Mouse (Mus musculus) kidney, postnatal 14 days (tissue): Measurements from ENCODE around the gene Sgsm1.

ENCODE experiments used
- DNase-seq: peaks from one replicate; pipeline ENCODE4 v3.0.0; 2022; ENCODE audit warnings: mixed read lengths

Sgsm1 gene

DNA sequence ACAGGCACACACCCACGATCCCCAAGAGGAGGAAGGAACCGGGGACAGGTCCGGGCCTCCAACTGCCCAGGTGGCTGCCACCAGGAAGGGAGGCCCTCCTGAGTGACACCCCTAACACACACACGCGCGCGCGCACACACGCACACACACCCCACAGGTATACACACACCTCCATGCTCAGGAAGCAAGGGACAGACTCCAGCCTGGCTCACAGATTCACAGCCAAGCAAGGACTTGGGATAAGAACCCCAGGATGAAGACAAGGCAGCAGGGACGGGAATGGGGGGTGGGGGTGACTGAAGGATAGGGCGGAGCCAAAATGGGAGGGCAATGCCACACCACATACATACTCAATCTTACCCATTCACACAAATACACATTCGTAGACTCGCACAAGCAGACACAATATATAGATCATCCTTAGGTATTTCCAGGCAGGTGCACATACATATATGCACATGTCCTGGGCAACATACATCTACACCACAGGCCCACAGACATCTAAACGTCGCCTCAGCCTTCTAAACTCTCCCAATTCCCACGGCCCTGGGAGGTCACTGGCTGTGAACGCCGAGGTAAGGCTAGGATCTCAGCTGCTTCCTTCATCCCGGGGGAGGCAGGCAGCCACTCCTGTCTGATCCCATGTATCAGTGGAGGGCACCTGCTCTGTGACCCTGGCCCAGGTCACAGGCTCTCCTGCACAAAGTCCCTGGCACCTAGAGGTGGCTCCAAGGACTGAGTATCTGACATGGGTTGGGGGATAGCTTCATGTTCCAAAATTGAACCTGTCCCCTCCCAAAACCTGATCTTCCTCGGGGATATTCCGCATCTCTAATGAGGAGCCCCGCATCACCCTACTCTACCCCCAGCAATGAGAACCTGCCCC is 852 bp downstream of the Sgsm1 start:
- no peak for DNase-seq

DNA sequence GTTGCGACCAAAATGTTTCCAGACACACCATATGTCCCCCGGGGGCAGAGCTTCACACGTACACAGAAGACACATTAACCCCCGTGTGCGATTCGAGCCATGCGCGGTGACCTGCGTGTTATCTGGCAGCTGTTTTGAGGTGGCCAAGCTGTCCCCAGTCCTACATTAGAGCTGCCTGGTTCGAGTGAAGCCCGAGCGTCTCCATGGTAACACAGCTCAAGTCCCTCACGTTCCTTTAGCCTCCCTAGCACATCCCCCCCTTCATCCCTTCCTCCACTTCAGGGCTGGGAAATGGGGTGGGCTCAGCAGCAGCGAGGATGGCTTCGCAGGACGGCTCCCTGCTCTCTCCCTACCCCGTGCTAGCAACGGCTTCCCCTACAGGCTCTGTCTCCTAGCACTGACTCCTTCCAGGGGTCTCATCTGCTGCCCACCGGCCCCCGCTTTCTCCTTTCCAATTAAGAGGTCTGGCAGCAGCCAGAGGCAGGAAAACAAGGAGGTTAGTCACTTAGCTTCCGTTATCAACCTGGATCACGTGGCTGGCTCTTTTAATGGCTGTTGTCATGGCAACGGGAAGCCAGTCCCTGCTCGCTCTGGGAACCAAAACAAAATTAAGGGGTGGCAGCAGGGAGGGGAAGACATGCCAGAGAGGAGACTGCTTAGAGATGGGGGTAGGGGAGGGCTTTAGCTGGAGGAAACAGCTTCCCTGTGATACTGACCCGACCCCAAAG is 3.7 kb downstream of the Sgsm1 start:
- DNase-seq, result peak; percentile 56

DNA sequence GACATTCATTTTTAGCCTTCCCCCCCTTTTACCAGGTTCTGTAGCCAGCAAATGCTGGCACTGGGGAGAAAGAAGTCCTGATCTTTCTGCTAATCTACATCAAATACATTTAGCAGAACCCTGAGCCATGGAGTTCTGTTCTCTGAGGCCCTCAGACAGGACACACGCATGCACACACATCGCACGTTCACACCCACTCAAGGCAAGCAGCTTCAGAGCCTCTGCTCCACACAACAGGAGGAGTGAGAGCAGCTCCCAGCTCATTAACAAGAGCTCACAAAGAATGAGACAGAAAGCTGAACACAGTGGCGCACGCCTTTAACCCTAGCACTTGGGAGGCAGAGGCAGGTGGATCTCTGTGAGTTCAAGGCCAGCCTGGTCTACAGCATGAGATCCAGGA is 6.1 kb downstream of the Sgsm1 start:
- DNase-seq, result no peak

DNA sequence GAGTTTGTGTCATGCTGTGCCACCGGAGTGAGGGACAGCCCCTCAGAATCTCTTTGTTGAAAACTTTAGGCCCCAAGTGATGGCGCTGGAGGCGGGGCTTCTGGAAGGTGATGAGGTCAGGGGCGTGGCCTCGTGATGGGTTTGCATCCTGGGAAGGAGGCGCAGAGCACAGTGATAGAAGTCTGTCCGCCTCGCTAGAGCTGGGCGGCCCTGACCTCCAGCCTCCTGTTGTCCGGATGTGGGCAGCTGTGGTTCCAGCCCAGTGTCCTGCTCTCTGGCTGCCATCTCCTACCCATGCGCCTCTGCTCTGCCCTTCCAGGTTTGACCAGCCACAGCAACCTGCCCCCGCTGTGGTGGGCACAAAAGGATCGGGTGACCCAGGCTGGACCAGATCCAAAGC is 8.7 kb downstream of the Sgsm1 start:
- DNase-seq, result no peak

DNA sequence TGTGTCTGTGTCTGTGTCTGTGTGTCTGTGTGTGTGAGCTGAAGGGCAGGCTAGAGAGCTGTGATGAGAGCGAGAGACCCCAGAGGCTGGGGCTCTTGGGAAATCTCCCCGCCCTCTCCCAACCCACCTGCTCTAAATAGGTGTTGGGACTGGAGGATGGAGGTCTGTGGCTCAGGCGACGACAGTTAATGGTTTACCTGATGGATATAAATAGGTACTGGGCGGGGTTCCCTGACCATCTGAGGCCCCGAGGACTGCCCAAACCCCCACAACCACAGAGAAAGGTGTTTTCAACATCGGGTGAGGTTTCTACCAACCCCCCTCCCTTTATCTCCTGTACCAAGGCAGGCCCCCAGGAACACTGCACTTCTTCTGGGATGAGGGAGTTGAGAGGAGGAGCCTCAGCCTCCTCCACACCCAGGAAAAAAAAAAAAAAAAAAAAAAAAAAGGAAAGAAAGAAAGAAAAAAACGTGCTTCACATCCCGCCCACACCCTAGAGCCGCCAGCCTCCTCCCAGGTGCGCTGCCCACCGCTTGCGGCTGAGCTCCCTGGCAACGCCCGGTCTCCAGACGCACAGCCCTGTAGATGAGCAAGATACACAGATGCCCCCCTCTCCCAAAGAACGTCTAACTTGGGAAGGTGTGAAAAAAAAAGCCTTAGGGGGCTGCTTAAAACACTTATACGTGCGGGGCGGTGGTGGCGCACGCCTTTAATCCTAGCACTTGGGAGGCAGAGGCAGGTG is 10.3 kb downstream of the Sgsm1 start:
- DNase-seq, result no peak

DNA sequence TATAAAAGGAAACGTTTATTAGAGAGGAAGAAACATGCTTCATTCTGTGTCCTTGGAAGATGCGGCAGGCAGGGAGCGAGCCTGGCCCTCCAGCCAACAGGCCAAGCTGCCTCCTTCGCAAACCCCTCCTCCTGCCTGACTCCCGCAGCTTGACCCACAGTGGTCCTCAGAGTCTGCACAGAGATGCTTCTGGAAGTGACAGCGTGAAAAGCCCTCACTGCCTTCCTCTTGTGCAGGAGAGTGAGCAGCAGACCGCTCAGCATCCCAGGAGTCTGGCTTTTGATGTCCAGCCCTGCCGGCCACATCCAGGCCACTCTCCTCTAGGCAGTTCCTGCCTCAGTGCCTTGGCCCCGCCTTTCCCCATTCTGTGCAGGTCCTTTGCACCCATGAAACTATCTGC is 11.2 kb downstream of the Sgsm1 start:
- no peak for DNase-seq

DNA sequence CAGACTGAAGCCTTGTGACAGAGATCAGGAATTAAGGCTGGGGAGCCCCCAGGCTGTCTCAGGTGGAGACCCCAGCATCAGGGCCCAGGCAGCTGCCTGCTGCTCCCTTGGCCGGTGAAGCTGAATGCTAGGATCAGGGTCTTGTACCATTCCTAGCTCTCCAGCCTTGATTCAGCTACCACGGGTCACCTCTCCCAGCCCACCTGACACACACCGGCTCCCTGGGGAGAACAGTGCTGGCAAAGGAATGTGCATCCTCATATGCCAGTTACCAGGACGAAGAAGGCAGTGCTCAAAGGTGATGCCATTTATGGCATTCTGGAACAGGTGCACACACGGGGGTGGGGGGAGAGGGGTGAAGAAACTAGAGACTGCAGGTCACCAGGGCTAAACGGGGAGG is 11.8 kb downstream of the Sgsm1 start:
- no peak for DNase-seq

DNA sequence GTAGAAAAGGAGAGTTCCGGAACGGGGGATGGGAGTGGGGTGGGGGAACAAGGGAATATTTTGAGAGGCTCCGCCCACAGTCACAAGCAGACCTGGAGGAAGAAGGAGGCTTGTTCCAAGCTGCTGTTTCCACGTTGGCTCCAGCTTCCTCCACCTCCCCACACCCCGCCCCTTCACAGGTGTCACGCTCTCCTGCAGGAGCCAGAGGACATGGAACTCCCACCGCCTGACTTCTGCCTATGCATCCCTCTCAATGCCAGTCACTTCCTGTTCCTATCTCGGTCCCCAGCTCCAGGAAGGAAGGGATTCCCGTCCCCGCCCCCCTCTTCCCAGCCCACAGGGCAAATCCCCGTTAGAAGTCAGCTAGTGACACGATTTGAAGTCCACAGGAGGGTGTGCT is 12.5 kb downstream of the Sgsm1 start:
- DNase-seq, result no peak

DNA sequence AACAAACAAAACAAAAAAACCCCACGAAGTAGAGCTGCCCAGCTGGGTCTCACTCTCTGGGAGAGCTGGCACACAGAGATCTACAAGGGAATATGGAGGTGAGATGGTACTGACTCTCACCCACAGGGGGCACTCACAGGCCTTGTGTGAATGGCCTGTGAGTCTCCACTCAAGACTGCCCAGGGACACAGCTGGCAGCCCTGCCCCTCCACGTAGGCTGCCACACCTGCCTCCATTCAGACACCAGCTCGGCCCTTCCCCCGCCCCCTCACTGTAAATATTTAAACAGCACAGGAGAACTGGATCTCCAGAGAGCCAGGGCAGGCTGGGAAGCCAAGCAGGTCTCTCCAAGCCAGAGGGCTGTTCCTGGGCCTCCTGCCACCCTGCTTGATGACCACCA is 14.8 kb downstream of the Sgsm1 start:
- peak; percentile 79 for DNase-seq

DNA sequence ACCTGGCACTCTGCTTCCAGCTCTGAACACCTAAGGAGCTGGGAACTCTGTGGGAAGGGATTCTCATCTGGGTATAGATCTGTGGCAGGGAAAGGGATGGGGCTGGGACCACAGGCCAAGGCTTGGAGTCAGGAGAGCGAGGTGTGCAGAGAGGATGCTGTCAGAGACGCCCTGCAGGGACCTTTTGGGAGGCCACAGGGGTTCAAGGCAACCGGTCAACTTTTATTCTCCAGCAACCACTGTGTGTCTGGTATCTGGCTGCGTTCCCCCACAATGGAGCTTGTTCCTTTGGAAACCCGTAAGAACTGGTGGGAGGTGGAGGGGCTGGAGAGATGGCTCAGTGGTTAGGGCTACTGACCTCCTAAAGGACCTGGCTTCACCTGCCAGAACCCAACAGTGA is 16.0 kb downstream of the Sgsm1 start:
- no peak for DNase-seq

DNA sequence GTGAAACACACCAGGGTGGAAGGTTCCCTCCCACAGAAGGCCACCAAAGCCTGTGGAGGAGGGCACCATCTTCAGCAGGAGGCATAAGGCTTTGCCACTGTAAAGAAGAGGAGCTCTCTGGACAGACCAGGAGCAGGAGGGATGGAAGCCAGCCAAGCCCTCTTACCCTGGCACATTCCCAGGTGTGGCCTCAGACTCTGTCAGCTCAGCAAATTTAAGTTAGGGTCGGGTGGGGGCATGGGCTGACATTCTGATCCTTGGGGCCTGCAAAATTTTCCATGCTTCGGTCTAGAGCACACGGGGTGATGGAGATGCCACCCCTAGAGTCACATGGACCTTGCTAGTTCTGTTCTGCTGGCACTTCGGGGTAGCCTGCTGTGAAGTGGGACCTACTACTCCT is 17.1 kb downstream of the Sgsm1 start:
- DNase-seq, result no peak

DNA sequence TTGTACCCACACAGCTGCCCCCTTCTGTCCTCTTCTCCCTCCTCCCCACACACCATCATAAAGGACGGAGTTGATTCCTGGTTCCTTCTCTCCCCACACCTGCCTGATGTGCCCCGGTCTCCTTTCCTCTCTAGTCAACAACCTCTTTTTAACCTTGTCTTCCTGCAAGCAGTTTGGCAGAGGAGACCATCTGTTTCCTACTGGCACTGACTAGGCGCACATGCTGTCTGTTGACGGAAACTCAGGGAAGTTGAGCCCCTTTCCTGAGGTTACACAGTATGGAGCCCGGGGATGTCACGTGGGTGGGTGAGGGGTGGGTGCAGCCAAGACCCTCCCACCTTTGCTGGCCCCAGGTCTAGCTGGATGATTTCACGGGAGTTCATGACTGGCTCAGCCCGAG is 17.8 kb downstream of the Sgsm1 start:
- DNase-seq, result no peak

DNA sequence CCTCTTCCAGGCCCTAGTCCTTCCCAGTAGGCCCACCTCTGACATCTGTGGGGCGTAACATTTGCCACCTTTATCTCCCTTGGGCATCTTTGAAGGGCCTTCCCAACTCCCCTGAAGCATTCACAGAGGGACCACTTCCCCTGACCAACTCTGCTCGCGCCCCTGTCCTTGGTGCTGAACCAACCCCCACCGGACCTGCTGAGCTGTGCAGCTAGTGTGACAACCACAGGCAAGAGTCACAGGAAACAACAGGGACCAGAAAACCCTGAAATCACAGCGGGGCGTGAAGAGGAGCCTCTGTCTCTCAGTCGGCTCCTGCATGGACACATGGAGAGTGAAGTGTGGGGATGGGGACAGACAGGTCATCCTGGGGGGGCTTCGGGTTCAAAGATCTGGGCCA is 18.4 kb downstream of the Sgsm1 start:
- DNase-seq, result peak; percentile 41

DNA sequence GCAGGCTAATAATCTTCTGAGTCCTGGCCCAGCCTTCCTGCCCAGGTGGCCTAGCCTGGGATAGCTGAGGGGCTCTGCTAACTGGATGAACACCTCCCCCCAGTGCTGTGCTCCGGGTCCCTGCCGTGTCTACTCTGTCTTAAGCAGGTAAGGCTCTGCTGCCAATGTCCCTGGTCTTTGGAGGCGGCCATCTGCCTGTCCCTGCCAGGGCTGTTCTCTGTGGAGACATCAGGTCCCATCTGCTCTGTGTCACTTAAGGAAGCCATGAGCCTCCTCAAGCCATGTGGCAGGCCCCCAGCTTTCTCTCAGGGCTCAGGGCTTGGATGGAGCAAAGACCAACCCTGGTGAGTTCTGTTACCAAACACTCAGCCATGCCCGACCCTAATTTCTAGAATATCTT is 19.5 kb downstream of the Sgsm1 start:
- DNase-seq, result no peak

DNA sequence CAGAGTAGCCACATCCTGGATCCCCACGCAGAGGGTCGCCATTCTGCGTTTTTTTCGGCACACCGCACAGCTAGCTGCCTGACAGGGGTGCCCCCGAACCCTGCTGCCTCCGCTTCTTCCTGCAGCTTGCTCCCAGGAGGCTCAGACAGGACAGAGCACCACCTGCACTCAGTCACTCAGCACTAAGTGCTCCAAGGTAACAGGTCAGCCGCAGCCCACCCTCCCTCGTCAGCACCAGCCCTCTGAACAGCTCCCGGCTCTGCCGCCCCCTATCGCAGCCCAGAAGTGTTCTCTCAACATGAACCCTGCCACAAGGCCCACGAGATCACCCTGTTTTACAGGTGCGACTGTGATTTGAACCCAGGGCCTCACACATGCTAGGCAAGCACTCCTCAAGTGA is 20.4 kb downstream of the Sgsm1 start:
- no peak for DNase-seq

DNA sequence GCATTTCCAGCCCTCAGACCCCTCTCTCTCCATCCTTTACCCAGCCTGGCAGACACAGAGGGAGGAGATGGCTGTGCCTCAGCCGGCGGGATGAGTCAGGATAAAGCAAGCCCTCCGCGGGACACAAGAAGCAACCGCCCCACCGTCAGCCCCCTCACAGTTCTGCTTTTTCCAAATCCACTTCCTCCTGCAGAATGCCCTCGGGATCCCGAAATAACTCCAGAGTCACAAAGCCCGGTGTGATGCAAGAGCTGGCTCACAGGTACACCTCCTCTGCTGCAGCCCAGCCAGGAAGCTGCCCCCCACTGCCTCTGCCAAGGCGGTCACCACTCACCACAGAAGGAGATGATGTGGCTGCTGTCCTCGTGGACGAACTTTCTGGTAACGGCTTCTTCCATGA is 22.1 kb downstream of the Sgsm1 start:
- DNase-seq, result no peak

DNA sequence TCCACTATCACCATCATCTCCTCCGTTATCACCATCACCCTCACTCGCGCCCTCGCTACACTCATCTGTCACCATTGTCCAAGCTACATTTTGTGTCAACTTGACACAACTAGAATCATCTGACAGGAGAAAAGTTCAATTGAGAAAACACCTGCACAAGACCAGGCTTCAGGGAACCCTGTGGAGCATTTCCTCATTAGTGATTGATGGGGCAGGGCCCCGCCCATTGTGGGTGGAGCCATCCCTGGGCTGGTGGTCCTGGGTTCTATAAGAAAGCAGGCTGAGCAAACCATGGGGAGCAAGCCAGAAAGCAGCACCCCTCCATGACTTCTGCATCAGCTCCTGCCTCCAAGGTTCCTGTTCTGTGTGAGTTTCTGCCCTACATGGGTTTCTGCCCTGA is 22.8 kb downstream of the Sgsm1 start:
- no peak for DNase-seq

DNA sequence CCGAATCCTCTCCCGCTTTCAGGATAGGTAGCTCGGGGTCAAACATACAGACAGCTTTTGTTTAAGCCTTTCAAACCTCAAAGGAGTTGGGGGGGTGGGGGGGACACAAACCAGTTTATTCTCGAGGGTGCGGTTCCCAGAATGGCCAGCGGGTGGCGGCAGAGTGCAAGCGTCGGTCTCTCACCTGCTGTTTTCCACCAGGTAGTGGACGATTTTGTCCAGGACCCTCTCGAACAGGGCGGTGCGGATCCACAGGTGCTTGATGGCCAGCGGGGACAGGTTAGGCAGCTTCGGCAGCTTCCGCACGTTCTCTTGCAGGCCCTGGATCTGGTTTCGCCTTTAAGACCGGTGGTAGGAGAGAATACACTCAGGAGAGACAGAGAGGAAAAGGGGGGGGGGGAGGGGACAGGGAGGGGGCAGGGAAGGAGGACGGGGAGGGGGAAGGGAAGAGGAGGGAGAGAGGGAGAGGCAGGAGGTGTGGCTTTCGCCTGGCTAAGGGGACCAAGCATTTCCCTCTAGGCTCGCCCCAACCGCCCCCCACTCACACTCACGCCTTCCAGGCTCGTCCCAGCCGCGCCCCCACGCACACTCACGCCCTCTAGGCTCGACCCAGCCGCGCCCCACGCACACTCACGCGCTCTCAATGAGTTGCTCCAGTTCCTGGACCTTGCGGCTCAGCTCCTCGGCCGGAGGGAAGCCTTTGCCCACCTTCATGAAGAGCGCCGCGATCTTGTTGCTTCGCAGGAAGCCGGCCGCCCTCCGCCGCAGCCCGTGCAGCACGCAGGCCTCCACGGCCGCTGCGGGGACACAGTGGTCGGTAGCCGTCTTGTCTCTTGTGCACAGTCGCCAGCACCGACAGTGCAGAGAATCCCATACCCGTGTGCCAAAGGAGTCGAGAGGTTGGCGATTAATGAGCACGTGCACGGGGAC is 23.7 kb downstream of the Sgsm1 start:
- peak; percentile 68 for DNase-seq

DNA sequence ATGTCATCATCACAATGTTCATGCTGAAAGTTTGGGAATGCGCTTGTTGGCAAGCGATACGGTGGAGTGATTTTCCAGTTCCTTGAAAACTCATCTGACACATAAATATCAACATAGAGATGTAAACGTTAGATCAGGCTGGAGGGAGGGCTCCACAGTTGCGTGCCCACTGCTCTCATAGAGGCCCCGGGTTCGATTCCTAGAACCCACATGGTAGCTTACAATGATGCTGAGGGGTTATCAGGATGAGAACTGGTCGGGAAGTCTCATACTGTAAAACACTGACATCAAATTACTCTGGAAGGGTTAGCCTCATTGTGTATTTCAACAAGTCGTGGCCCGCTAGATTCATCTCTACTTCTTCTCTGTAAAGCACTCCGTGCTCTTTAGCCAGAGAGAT is 24.5 kb downstream of the Sgsm1 start:
- DNase-seq, result no peak

DNA sequence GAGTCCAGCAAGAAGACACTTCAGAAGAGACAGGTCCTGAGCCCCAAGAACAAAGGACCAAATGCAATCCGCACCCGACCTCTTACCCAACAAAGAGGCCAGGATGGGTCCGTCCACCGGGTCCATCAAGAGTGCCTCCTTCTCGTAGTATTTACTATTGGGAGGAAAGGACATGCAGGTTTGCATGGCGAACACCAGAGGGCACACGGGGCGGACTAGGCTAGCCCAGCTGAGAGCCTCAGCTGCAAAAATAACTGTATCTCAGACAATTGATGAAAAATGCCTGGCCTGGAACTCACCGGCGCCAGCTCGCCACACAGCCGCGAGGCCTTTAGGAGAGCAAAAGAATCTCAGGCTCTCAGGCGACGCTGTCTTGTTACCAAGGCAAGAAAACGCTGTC is 25.0 kb downstream of the Sgsm1 start:
- DNase-seq, result no peak

DNA sequence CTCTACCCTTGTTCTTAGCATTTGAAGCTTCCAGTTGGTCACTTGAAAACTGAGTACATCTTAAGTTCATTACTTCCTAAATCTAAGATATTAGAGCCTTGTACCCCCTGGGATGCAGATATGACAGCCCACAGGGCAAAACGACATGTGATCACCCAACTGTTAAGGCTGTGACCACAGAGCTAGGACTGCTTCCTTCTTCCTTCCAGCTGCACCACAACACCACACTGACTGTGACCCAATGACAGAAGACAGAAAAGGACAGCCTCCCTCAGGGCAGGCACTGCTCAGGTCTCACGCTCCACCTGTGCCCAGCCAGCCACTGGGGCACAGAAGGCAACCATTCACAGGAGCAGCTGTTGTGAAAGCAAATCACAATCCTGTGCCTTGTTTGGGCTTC is 26.9 kb downstream of the Sgsm1 start:
- no peak for DNase-seq

DNA sequence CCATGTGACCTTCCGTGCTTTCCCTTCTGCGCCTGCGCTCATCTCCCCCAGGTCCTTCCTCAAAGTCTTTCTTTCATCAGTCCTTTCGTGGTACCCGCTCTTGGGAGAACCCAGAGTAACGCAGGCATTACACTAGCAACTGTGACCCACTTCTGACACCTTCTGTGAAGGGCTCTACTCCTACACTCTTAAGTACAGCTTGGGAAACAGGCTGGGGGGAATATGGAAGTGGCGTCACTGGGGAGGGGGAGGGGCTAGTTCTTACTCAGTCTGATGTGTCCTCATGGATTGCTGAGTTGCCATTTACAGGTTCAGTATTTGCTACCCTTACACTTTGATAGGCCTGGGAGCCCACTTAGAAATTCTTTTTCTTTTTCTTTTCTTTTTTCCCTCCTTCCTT is 29.0 kb downstream of the Sgsm1 start:
- no peak for DNase-seq
